Mouse (Mus musculus): Measurements from ENCODE around the gene Trp53bp1. TPM values are rescaled to one million over a fixed set of nuclear protein-coding genes. Genes with fewer than 3 reads are reported as not detected.

Trp53bp1 gene
- polyA plus RNA-seq, 1 experiment: 16.5 TPM

- TF ChIP-seq POLR2A (IDR thresholded peaks at IDR 0.05; ENCODE audit: low read depth, low read length): no peak
- TF ChIP-seq CTCF (IDR thresholded peaks at IDR 0.05; ENCODE audit: extremely low read depth, insufficient read depth, insufficient read length, insufficient replicate concordance): no peak
- DNase-seq (ENCODE audit: low read depth in 1 of 2, low spot score in 2 of 2): no peak
- 92% methylated on average over 2 of the region's 2 CpGs for WGBS
- H3K4me3 ChIP-seq (ENCODE audit: extremely low read depth, insufficient read depth, insufficient read length): no peak overlapping the region
- H3K27ac ChIP-seq (ENCODE audit: insufficient read depth, low read length): no peak overlapping the region
- no peaks in the 10 kb centered on the region for H3K27me3 ChIP-seq (ENCODE audit: control insufficient read depth, insufficient read depth, low read length)
- no peaks in the 10 kb centered on the region for H3K4me1 ChIP-seq (ENCODE audit: control insufficient read depth, insufficient read depth, insufficient read length)
- peaks cover 40% of the 10 kb centered on the region for H3K36me3 ChIP-seq (ENCODE audit: control insufficient read depth, insufficient read depth, low read length)
Observed at GRCm38 (mm10) chr2:121249758-121250157, 21.4 kb downstream of the Trp53bp1 start.

- Histone ChIP-seq H3K36me3 (ENCODE audit: control insufficient read depth, insufficient read depth, low read length) (peaks cover 18% of the 10 kb centered on the region), H3K4me3 (ENCODE audit: extremely low read depth, insufficient read depth, insufficient read length) (no peak overlapping the region), H3K27me3 (ENCODE audit: control insufficient read depth, insufficient read depth, low read length) (no peaks in the 10 kb centered on the region), H3K4me1 (ENCODE audit: control insufficient read depth, insufficient read depth, insufficient read length) (no peaks in the 10 kb centered on the region), H3K27ac (ENCODE audit: insufficient read depth, low read length) (no peak overlapping the region)
- TF ChIP-seq CTCF (IDR thresholded peaks at IDR 0.05; ENCODE audit: extremely low read depth, insufficient read depth, insufficient read length, insufficient replicate concordance) (no peak), POLR2A (IDR thresholded peaks at IDR 0.05; ENCODE audit: low read depth, low read length) (no peak)
- no peak for DNase-seq (ENCODE audit: low read depth in 1 of 2, low spot score in 2 of 2)
- 91% methylated on average over 5 of the region's 5 CpGs for WGBS
Observed at GRCm38 (mm10) chr2:121244099-121244498, 27.1 kb downstream of the Trp53bp1 start.

DNA sequence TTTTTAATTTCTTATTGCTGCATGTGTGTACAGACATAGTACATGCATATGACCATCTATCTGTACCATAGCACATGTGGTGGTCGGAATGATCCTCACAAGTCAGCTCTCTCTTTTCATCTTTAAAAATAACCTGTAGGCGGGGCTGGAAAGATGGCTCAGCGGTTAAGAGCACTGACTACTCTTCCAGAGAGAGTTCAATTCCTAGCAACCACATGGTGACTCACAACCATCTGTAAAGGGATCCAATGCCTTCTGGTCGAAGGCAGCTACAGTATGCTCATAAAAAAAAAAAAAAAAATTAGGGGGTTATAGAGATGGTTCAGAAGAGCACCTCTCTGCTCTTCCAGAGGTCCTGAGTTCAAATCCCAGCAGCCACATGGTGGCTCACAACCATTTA is 31.8 kb downstream of the Trp53bp1 start:
- no peak overlapping the region for H3K27ac ChIP-seq (ENCODE audit: insufficient read depth, low read length)
- no peak for DNase-seq (ENCODE audit: low read depth in 1 of 2, low spot score in 2 of 2)
- 83% methylated on average over 4 of the region's 4 CpGs for WGBS
- H3K27me3 ChIP-seq (ENCODE audit: control insufficient read depth, insufficient read depth, low read length): no peaks in the 10 kb centered on the region
- H3K36me3 ChIP-seq (ENCODE audit: control insufficient read depth, insufficient read depth, low read length): peaks cover 22% of the 10 kb centered on the region
- H3K4me3 ChIP-seq (ENCODE audit: extremely low read depth, insufficient read depth, insufficient read length): no peak overlapping the region
- TF ChIP-seq POLR2A (IDR thresholded peaks at IDR 0.05; ENCODE audit: low read depth, low read length) (no peak), CTCF (IDR thresholded peaks at IDR 0.05; ENCODE audit: extremely low read depth, insufficient read depth, insufficient read length, insufficient replicate concordance) (no peak)
- no peaks in the 10 kb centered on the region for H3K4me1 ChIP-seq (ENCODE audit: control insufficient read depth, insufficient read depth, insufficient read length)

GRCm38 (mm10) chr2:121235460-121236072 is 35.6 kb downstream of the Trp53bp1 start:
- Histone ChIP-seq H3K4me1 (ENCODE audit: control insufficient read depth, insufficient read depth, insufficient read length) (no peaks in the 10 kb centered on the region), H3K27me3 (ENCODE audit: control insufficient read depth, insufficient read depth, low read length) (no peaks in the 10 kb centered on the region), H3K27ac (ENCODE audit: insufficient read depth, low read length) (no peak overlapping the region), H3K4me3 (ENCODE audit: extremely low read depth, insufficient read depth, insufficient read length) (no peak overlapping the region), H3K36me3 (ENCODE audit: control insufficient read depth, insufficient read depth, low read length) (peaks cover 25% of the 10 kb centered on the region)
- no peak for TF ChIP-seq POLR2A (IDR thresholded peaks at IDR 0.05; ENCODE audit: low read depth, low read length)
- no peak for TF ChIP-seq CTCF (IDR thresholded peaks at IDR 0.05; ENCODE audit: extremely low read depth, insufficient read depth, insufficient read length, insufficient replicate concordance)
- DNase-seq (ENCODE audit: low read depth in 1 of 2, low spot score in 2 of 2): no peak
- 83% methylated on average over 8 of the region's 8 CpGs for WGBS

DNA sequence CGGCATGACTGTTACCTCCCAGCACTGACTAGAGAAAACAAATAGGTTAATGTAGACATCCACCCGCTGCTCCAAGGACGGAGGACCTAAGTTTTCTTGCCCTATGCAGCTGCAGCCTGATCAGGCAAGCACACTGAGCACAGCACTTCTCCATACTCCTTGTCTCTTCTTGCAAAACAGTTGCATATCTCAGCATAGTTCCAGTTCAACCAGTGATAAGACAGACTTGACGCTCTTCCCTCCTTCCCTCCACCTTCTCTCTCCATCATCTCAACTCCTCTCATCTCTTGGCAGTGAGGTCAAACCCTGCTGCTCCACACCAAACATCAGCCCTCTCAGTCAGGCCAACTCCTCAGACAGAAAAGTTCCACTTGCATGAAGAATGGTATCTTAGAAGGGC is 43.1 kb downstream of the Trp53bp1 start:
- Histone ChIP-seq H3K36me3 (ENCODE audit: control insufficient read depth, insufficient read depth, low read length) (peaks cover 14% of the 10 kb centered on the region; the same call in 1 of the 2 replicates), H3K4me3 (ENCODE audit: extremely low read depth, insufficient read depth, insufficient read length) (no peak overlapping the region), H3K27ac (ENCODE audit: insufficient read depth, low read length) (no peak overlapping the region), H3K4me1 (ENCODE audit: control insufficient read depth, insufficient read depth, insufficient read length) (no peaks in the 10 kb centered on the region), H3K27me3 (ENCODE audit: control insufficient read depth, insufficient read depth, low read length) (no peaks in the 10 kb centered on the region)
- DNase-seq (ENCODE audit: low read depth in 1 of 2, low spot score in 2 of 2): no peak
- WGBS: 89% methylated on average over 4 of the region's 4 CpGs
- TF ChIP-seq POLR2A (IDR thresholded peaks at IDR 0.05; ENCODE audit: low read depth, low read length): no peak
- TF ChIP-seq CTCF (IDR thresholded peaks at IDR 0.05; ENCODE audit: extremely low read depth, insufficient read depth, insufficient read length, insufficient replicate concordance): no peak

- Histone ChIP-seq H3K36me3 (ENCODE audit: control insufficient read depth, insufficient read depth, low read length) (peaks cover 8% of the 10 kb centered on the region), H3K4me1 (ENCODE audit: control insufficient read depth, insufficient read depth, insufficient read length) (no peaks in the 10 kb centered on the region), H3K27me3 (ENCODE audit: control insufficient read depth, insufficient read depth, low read length) (no peaks in the 10 kb centered on the region), H3K4me3 (ENCODE audit: extremely low read depth, insufficient read depth, insufficient read length) (no peak overlapping the region), H3K27ac (ENCODE audit: insufficient read depth, low read length) (no peak overlapping the region)
- no peak for DNase-seq (ENCODE audit: low read depth in 1 of 2, low spot score in 2 of 2)
- TF ChIP-seq POLR2A (IDR thresholded peaks at IDR 0.05; ENCODE audit: low read depth, low read length): no peak
- no peak for TF ChIP-seq CTCF (IDR thresholded peaks at IDR 0.05; ENCODE audit: extremely low read depth, insufficient read depth, insufficient read length, insufficient replicate concordance)
- 100% methylated on average over 2 of the region's 2 CpGs for WGBS
Observed at GRCm38 (mm10) chr2:121223010-121223409, 48.2 kb downstream of the Trp53bp1 start.

GRCm38 (mm10) chr2:121219994-121220393 is 51.2 kb downstream of the Trp53bp1 start:
- DNase-seq (ENCODE audit: low read depth in 1 of 2, low spot score in 2 of 2): no peak
- TF ChIP-seq CTCF (IDR thresholded peaks at IDR 0.05; ENCODE audit: extremely low read depth, insufficient read depth, insufficient read length, insufficient replicate concordance) (no peak), POLR2A (IDR thresholded peaks at IDR 0.05; ENCODE audit: low read depth, low read length) (no peak)

More at GRCm38 (mm10) chr2:121219994-121220393, 51.2 kb downstream of the Trp53bp1 start:
- peaks cover 12% of the 10 kb centered on the region for H3K36me3 ChIP-seq (ENCODE audit: control insufficient read depth, insufficient read depth, low read length)
- H3K27me3 ChIP-seq (ENCODE audit: control insufficient read depth, insufficient read depth, low read length): no peaks in the 10 kb centered on the region
- H3K4me3 ChIP-seq (ENCODE audit: extremely low read depth, insufficient read depth, insufficient read length): no peak overlapping the region
- no peak overlapping the region for H3K27ac ChIP-seq (ENCODE audit: insufficient read depth, low read length)
- no peaks in the 10 kb centered on the region for H3K4me1 ChIP-seq (ENCODE audit: control insufficient read depth, insufficient read depth, insufficient read length)
